Mouse (Mus musculus): Measurements from ENCODE around the gene 4933409G03Rik. TPM values are rescaled to one million over a fixed set of nuclear protein-coding genes. Genes with fewer than 3 reads are reported as not detected.
"Not testable (repeated sequence)": the region's sequence is repeated elsewhere in the genome, so short reads cannot be mapped to it uniquely, and the experiment has no call there.

The 4933409G03Rik gene
- polyA plus RNA-seq, 2 experiments = not detected

DNA sequence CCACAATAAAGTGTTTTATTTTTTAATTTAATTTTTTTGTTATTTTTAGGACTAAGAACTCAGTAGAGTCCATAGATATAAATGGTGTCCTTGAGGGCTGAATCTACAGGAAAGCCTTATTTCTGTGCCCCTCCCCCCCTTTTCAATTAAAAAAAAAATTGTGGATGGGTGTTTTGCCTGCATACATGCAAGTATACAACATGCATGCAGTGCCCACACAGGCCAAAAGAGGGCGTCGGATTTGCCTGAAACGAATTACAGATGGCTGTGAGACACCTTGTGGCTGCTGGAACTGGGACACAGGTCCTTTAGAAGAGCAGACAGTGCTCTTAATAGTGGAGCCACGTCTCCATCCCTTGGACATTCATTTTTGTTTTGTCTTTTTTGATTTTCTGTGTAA, 9.9 kb upstream of the 4933409G03Rik start:
- no peak for ATAC-seq (ENCODE audit: insufficient read depth)
- H3K9ac ChIP-seq (replicated peaks) = no peak overlapping the region
- no peak overlapping the region for H3K4me3 ChIP-seq (ENCODE audit: insufficient read depth in 1 of 2, low read depth in 2 of 2, low read length in 2 of 2)
- TF ChIP-seq CTCF (IDR thresholded peaks at IDR 0.05; ENCODE audit: low read depth) (peak; percentile 36; the same call in 1 of the 2 replicates), EP300 (IDR thresholded peaks at IDR 0.05; ENCODE audit: low read depth) (no peak)
- no peak overlapping the region for H3K4me2 ChIP-seq (ENCODE audit: low read depth)
- H3K27me3 ChIP-seq (ENCODE audit: control insufficient read depth, insufficient read depth, low read length) = no peaks in the 10 kb centered on the region
- no peak overlapping the region for H3K27ac ChIP-seq
- no peak for DNase-seq (ENCODE audit: low read depth in 3 of 3, low spot score in 3 of 3)
- WGBS (ENCODE audit: insufficient replicate concordance) = 20% methylated on average over 4 of the region's 4 CpGs
- H3K36me3 ChIP-seq (replicated peaks; ENCODE audit: control insufficient read depth, insufficient read depth, low read depth) = no peaks in the 10 kb centered on the region
- no peaks in the 10 kb centered on the region for H3K4me1 ChIP-seq (replicated peaks; ENCODE audit: control insufficient read depth in 2 of 2, insufficient read depth in 2 of 2, low read length in 1 of 2)
- H3K9me3 ChIP-seq (ENCODE audit: control insufficient read depth, low read length) = no peaks in the 10 kb centered on the region

DNA sequence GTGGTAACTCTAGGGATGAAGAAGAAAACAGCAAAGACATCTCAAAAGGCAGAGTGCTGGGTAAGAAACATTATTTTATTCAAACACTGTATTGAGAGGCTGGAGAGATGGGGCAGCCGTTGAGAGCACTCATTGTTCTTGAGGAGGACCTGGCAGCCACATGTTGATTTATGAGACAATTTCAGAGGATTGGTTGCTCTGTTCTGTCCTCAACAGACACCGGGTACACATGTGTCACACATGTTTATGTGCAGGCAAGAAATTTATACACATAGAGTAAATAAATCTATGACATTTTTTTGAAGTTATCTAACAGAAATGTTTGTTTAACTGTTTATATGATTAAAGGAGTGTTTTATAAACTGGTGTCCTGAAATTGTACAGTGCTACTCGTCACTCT, 10.6 kb downstream of the 4933409G03Rik start:
- no peak overlapping the region for H3K9ac ChIP-seq (replicated peaks)
- H3K4me1 ChIP-seq (replicated peaks; ENCODE audit: control insufficient read depth in 2 of 2, insufficient read depth in 2 of 2, low read length in 1 of 2) = no peaks in the 10 kb centered on the region
- H3K36me3 ChIP-seq (replicated peaks; ENCODE audit: control insufficient read depth, insufficient read depth, low read depth) = no peaks in the 10 kb centered on the region
- ATAC-seq (ENCODE audit: insufficient read depth) (no peak), DNase-seq (ENCODE audit: low read depth in 3 of 3, low spot score in 3 of 3) (no peak)
- H3K27me3 ChIP-seq (ENCODE audit: control insufficient read depth, insufficient read depth, low read length) = no peaks in the 10 kb centered on the region
- TF ChIP-seq EP300 (IDR thresholded peaks at IDR 0.05; ENCODE audit: low read depth) = no peak
- TF ChIP-seq CTCF (IDR thresholded peaks at IDR 0.05; ENCODE audit: low read depth) = no peak
- no peak overlapping the region for H3K27ac ChIP-seq
- no peaks in the 10 kb centered on the region for H3K9me3 ChIP-seq (ENCODE audit: control insufficient read depth, low read length)
- no peak overlapping the region for H3K4me3 ChIP-seq (ENCODE audit: insufficient read depth in 1 of 2, low read depth in 2 of 2, low read length in 2 of 2)
- 40% methylated on average over 3 of the region's 3 CpGs for WGBS (ENCODE audit: insufficient replicate concordance)
- H3K4me2 ChIP-seq (ENCODE audit: low read depth) = no peak overlapping the region

DNA sequence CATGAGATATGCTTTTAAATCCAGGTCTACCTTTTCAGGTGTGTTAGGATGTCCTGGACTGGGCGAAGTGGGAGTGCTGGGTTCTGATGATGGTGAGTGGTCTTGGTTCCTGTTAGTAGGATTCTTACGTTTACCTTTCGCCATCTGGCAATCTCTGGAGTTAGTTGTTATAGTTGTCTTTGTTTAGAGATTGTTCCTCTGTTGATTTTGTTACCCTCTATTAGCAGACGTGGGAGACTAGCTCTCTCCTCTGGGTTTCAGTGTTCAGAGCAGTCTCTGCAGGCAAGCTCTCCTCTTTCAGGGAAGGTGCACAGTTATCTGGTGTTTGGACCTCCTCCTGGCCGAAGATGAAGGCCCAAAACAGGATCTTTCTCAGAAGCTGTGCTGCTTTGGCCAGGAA, 74.0 kb downstream of the 4933409G03Rik start, which contains the start of gene 4932414N04Rik:
Gene 4932414N04Rik (plus strand): TSS at position 301 of the 400 bp plus-strand sequence.
- not testable (repeated sequence) for H3K27me3 ChIP-seq (ENCODE audit: control insufficient read depth, insufficient read depth, low read length); H3K9me3 ChIP-seq (ENCODE audit: control insufficient read depth, low read length); H3K4me2 ChIP-seq (ENCODE audit: low read depth); DNase-seq (ENCODE audit: low read depth in 3 of 3, low spot score in 3 of 3); H3K9ac ChIP-seq (replicated peaks); H3K4me3 ChIP-seq (ENCODE audit: insufficient read depth in 1 of 2, low read depth in 2 of 2, low read length in 2 of 2); ATAC-seq (ENCODE audit: insufficient read depth); H3K4me1 ChIP-seq (replicated peaks; ENCODE audit: control insufficient read depth in 2 of 2, insufficient read depth in 2 of 2, low read length in 1 of 2); H3K36me3 ChIP-seq (replicated peaks; ENCODE audit: control insufficient read depth, insufficient read depth, low read depth); H3K27ac ChIP-seq
- WGBS (ENCODE audit: insufficient replicate concordance) = 64% methylated on average over 1 of the region's 5 CpGs

Other genes with a start within 250 kb of the 4933409G03Rik start
- 0.57 and 0.93 TPM in 2 replicates for gene Stk39, start 110.1 kb upstream of the 4933409G03Rik start, polyA plus RNA-seq (2012; rRNA removed)
- 1.3 and 1.7 TPM in 2 replicates for gene Stk39, start 110.1 kb upstream of the 4933409G03Rik start, polyA plus RNA-seq (2014; fragmentation: Nextera tagmentation; extraction: Ambion mirVana)
- not detected in 2 replicates for gene 4932414N04Rik, start 74.1 kb downstream of the 4933409G03Rik start, polyA plus RNA-seq (2012; rRNA removed)
- gene 4932414N04Rik, start 74.1 kb downstream of the 4933409G03Rik start, polyA plus RNA-seq (2014; fragmentation: Nextera tagmentation; extraction: Ambion mirVana) = not detected in 2 replicates